Mouse (Mus musculus): Measurements from ENCODE around the gene Stxbp5.
"Not testable (repeated sequence)": the region's sequence is repeated elsewhere in the genome, so short reads cannot be mapped to it uniquely, and the experiment has no call there.

Stxbp5 gene

DNA sequence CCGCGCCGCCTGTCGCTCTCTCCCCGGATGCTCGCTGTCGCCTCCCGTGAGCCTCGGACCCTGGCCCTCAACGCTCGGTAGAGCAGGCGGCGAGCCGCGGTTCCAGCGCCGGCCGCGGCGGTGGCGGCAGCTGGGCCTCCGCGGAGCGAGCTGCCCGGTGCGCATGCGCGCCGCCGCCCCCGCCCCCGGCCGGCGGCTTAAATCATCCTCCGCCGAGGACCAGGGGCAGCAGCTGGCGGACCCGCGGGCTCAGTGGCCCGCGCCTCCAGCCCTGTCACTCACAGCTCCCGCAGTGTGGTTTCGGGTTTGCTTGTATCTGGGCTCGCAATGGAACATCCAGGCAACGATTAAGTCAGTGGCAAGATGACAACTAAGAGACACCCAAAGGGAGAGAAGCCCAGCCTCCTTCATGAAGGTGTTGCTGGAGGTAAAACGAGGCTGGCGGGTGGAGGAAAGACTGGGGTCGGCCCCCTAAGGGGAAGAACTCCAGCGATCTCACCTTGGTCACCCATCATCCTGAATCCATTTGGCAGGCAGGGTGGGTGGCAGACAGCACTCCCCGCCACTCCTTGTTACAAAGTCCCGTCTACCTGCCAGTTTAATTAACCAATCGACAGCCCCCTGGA, at the start of gene Stxbp5:
Gene Stxbp5 (minus strand): TSS at position 9 of the 626 bp plus-strand sequence.
- DNase-seq (ENCODE audit: extremely low spot score, low read depth, low spot score) = no peak

DNA sequence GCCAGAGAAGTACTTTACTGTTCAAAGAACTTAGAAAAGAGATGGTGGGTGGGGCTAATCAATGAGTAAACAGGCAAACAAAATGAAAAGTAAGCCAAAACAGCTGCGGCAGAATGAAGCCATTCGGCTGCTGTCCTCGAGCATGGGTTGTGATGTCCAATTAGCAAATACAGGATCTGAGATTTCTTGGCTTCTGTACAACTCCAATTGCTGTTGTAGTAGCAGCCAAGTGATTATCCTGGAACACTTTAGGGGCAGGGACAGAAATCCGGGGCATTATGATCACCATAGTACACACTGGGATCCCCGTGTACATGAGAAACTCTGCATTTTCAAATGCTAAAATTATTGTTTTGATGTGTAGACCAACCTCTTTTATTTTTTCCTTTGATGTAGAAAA, 11.5 kb upstream of the Stxbp5 start:
- no peak for DNase-seq (ENCODE audit: extremely low spot score, low read depth, low spot score)

DNA sequence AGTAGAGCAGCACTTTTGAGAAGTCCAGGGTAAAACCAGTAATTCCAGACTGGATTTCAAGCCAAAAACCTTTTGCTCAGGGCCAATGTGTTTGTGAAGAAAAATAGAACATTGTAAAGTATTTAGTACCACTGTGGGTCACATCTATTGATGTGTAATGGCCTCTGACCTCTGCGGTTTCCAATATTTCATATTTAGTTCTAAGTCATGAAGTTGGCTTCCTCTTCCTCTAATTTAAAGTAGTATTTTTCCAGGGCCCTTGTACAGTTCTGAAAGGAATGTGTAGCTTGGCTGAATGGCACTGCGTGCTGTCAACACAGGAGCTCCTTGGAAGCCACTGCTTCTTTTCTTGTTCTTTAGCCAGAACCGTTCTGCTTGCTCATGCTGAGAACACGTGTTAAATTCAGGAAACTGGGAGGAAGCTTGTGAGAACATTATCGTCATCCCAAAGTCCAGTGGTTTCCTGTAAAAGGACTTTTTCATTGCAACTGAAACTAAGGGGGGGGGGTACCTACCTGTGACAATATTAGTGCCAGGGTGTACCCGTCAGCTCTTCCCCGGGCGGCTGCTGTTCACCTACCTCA, 7.1 kb upstream of the Stxbp5 start:
- no peak for DNase-seq (ENCODE audit: extremely low spot score, low read depth, low spot score)

DNA sequence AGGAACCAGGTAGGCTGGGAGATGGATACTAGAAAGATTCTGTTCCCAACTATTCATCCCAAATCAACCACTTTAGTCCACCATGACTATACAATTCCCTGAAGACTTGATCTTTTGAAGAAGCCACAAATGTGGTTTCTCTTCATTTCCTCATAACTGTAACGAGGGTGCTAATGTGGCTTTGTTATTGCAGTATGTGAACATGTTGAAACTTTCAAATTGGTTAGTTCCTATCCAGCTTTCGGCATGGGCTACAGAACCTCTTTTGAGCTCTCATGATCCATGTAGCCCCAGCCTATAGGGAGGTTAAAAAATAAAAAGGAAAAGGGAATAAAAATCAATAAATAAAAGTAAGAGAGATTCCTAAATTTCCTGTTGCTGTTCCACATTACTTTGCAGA, 6.6 kb upstream of the Stxbp5 start:
- DNase-seq (ENCODE audit: extremely low spot score, low read depth, low spot score) = no peak

DNA sequence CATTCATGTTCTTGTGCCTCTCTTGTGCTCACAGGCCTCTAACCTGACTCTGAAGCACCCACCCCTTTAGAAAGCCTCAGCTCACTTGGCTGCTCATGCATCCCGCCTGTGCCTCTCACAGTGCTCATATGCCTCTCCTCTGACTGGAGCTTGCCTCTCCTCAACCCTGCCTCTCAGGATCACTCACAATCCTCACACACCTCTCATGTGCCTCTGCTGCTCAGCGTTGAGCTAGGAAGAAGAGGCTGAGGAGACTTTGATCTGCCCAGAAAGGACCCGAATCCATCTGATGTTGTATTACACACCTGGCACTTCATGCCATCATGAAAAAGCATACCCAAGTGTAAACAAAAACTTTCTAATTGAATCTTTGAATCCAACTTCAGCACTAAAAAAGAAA, 5.3 kb upstream of the Stxbp5 start:
- no peak for DNase-seq (ENCODE audit: extremely low spot score, low read depth, low spot score)

DNA sequence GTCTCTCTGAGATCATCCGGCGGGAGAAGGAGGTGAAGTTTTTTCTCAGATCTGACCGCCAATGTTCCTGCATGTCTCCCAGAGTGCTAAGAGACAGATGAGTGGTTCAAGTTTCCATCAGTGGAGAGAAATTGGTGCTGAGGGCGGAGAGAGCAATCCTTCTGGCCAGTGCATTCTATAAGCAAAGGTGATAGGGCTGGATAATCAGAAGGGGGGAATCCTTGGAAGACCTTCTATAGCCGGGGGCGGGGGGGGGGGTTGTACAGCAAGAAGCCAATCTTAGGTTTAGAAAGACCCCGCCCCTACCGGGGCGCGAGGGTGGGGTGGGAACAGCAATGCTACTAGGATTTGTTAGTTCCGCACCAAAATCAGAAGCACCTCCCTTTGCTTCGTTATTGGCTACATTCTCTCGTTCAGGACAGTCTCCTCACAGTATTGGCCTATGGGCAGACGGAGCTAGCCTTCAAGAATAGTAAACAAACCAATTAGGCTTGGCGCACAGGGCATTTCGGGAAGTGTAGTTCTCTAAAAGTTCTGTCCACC, 889 bp upstream of the Stxbp5 start:
- peak; percentile 83 for DNase-seq (ENCODE audit: extremely low spot score, low read depth, low spot score)

DNA sequence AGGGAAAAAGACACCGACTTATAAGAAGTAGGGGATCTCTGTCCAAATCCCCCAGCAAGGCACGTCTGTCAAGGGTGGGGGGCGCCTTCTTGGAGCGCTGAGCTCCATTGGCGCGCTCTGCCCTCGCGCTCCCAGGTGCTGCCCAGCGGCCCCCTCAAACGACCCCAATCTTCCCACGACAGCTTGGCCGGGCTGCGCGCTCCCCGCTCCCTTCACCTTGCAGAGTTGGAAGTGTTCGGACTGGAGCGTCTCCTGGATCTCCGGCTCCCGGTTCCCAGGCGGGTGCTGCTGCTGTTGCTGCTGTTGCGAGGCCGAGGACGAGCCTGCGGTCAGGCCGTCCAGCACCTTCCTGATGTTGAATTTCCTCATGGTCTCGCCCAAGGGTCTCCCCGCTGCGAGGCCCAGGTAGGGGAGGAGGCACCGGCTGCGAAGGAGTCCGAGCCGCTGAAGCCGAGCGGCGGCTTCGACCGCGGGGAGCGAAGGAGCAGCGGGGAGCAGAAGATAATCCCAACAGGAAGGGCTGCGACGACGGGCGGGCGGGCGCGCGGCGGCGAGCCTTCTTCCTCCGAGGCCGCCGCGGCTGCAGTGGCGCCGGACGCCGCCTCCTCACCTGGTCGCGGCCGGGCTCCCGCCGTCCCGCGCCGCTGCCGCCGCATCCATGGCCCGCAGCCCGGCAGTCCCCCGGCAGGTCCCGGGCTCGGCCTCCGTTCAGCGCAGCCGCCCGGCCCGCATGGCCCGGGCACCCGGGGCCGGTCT, 386 bp downstream of the Stxbp5 start:
- DNase-seq (ENCODE audit: extremely low spot score, low read depth, low spot score) = no peak

DNA sequence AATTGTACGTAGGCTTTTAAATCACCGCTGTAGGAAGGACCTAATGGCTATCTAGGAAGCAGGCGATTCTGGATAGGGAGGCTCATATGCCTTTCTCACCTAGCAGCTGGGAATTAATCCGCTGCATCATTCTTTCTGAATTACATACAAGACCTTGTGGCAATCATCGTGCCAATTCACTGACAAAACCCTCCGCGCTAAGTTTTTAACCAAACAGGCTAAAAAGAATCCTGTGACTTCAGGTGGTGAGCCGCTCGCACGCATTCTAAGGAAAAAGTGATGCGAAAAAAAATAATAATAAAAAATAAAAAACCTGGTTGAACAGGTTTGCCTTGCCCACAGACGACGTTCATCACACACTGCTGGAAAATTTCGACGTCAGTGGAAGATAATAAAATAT, 1.1 kb downstream of the Stxbp5 start:
- DNase-seq (ENCODE audit: extremely low spot score, low read depth, low spot score) = no peak

DNA sequence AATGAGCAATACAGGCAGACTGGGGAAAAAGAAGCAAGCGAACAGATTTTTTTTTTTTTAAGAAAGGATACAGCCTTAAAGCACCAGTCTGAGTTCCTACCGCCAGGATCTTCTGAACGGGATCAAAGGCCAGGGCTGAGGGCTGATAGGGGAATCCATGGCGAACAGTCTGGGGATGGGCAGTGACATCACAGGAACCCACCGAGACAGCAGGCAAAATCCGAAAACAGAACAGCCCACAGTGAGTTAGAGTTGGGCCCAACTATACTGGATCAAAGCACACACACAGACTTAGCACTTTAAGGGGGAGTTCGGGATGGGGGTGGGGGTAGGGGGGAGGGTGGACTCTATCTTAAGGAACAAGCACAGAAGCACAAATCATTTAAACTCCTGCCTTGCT, 1.8 kb downstream of the Stxbp5 start:
- DNase-seq (ENCODE audit: extremely low spot score, low read depth, low spot score) = no peak

DNA sequence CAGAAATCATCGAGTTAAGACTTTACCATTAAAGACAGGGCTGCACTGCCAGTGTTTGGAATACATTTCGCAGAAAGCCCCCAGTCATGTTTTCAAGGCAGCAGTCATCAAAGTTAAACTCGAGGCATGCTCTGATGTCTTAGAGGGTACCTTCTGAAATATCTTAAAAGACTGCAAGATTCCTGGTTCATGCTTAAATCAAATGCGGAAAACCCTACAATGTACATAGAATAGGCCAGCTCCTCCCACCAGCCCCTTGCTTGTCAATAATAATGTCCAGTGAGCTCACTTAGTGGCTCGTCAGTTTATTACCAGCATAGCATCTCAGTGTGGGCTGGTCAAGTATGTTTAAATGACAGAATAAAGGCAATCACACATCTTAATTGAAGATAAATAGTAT, 3.0 kb downstream of the Stxbp5 start:
- DNase-seq (ENCODE audit: extremely low spot score, low read depth, low spot score) = no peak

DNA sequence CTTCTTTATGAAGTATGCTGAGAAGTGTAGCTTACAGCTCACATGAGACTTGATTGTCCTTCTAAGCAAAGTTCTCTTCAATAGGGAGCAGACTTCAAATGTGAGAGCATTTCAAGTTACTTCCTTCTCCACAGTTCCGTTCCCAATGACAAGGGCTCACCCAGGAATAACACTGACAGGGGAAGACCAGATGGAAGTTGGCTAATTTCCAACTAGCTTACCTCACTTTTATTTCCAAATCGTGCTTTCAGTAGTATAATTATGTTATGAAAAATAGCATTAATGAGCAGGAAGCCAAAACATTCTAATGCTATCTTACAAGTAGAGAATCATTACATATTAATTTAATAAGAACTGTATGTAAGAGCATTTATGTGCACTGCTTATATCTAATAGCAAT, 7.3 kb downstream of the Stxbp5 start:
- DNase-seq (ENCODE audit: extremely low spot score, low read depth, low spot score) = no peak

DNA sequence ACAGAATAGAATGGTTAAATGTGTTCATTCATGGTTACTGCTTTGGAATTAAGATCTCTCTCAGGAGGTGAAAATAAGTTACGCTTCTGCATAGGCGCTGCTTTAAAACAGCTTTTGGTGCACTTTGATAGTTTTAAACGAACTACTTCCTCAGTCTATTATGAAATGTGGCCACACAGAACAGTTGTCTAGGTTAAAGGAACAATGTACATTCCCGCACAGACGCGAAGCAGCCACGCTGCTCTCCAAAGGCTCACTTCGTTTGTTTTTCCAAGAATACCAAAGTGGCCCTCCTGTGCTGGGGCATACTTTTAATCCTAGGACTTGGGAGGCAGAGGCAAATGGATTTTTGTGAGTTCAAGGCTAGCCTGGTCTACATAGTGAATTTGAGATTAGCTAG, 11.2 kb downstream of the Stxbp5 start:
- no peak for DNase-seq (ENCODE audit: extremely low spot score, low read depth, low spot score)

DNA sequence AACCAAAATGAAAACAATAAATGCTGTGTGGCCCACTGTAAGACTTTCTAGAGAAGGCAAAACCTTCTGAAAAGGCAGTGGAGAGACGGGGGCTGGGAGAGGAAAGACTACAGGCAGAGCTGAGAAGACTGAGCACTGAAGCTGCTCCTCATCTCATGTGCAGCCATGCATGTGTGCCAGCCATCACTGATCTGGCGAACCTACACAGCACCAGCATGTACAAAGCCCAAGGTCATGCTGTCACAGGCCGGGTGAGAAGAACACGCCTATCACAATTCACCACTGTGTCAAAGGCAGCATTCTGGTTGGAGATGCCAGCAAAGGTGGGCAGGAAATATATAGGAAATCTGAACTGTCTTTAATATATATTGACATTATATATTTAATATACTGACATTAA, 12.2 kb downstream of the Stxbp5 start:
- DNase-seq (ENCODE audit: extremely low spot score, low read depth, low spot score) = no peak

DNA sequence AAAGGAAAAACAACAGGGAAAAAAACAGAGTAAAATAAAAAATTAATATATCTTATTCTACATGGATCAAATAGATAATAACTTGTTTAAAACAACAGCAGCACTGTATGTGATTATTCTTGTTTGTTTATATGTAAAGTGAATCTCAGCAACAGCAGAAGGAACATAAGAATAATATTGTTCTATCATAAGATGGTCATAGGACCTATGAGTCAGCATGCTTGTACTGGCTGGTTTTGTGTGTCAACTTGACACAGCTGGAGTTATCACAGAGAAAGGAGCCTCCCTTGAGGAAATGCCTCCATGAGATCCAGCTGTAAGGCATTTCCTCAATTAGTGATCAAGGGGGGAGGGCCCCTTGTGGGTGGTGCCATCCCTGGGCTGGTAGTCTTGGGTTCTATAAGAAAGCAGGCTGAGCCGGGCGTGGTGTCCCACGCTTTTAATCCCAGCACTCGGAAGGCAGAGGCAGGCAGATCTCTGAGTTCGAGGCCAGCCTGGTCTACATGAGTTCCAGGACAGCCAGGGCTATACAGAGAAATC, 19.0 kb downstream of the Stxbp5 start:
- DNase-seq (ENCODE audit: extremely low spot score, low read depth, low spot score) = not testable (repeated sequence)

DNA sequence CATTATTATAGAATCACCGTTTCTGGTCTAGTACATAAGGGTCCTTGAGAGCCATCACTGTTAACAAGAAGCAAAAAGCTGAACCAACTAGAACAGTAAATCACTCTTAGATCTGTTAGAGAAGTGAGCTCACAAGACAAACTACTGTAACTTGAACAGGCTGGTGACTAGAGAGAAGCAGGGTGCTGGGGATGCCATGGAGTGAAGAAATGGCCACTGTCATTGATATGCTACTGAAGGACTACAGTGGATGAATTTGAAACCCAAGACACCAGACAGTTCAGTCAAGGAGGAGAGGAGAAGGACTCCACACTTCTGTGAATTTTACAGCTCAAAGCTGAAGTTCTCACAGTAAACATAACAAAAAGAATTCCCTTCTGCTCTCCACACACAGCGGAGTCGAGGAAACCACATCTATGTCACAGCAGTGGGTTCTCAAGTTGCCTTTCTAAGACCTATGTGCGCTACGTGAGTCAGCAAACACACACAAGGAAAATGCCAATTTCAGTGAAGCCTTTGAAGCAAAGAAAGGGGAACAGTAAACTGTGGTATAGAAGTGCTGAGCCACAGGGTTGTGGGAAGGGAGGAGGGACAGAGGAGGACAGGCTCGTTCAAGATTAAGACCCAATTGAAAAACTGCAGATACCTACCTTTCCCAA, 20.7 kb downstream of the Stxbp5 start:
- no peak for DNase-seq (ENCODE audit: extremely low spot score, low read depth, low spot score)

DNA sequence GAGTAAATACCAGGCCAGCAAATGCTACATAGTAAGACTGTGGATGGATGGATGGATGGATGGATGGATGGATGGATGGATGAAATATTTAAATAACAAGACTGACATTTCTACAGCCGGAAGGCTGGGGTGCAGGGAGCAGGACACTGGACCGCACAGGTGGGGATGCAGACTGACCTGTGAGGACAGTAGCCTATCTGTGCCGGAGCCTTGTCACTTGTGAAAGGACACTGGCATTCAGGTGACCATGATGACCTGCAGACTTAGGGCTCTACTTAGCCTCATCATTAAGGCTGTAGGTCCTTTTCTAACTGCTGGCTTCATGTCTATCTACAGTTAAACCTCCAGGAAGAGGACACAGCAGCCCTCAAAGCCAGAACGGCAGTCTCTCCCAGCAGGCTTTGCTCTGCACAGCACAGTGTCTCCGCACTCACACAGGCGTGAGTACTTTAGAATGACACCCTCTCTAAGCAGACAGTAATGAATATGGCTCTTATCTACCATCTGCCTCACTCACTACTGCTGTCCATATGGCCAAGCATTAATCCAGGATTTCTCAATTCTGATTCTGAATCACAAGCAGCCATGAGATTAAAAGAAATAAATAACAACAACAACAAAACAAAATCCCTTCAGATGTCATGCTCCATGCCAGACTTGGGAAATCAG, 21.9 kb downstream of the Stxbp5 start:
- no peak for DNase-seq (ENCODE audit: extremely low spot score, low read depth, low spot score)

DNA sequence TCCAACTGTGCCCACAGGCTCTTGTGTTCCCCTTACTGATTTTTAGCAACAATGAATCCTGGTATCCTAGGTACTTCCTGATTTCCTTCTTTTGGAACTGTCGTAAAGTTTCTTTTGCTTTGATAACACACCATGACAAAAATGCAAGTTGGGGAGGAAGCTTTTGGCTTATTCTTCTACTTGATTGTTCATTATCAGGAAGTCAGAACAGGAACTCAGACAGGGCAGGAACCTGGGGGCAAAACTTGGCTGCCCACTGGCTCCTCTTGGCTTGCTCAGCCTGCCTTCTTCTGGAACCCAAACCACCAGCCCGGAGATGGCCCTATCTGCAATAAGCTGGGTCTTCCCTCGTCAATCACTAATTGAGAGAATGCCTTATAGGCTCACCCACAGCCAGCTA, 25.0 kb downstream of the Stxbp5 start:
- no peak for DNase-seq (ENCODE audit: extremely low spot score, low read depth, low spot score)

DNA sequence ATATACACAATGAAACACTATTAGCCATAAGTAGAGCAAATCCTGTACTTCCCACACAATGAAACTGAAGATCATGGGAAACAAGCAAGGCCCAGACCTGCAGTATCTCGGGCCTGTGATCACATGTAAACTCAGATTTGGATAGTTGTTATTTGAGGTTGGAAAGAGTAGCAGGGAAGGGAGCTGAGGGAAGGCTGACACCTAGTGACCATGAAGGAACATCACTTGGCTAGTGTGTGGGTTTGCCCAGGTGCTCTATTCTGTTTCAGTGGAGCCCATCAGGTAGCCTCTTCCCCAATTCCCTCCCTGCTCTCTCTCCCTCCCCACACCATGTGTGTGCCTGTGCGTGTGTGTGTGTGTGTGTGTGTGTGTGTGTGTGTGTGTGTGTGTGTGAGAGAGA, 28.7 kb downstream of the Stxbp5 start:
- DNase-seq (ENCODE audit: extremely low spot score, low read depth, low spot score) = no peak

DNA sequence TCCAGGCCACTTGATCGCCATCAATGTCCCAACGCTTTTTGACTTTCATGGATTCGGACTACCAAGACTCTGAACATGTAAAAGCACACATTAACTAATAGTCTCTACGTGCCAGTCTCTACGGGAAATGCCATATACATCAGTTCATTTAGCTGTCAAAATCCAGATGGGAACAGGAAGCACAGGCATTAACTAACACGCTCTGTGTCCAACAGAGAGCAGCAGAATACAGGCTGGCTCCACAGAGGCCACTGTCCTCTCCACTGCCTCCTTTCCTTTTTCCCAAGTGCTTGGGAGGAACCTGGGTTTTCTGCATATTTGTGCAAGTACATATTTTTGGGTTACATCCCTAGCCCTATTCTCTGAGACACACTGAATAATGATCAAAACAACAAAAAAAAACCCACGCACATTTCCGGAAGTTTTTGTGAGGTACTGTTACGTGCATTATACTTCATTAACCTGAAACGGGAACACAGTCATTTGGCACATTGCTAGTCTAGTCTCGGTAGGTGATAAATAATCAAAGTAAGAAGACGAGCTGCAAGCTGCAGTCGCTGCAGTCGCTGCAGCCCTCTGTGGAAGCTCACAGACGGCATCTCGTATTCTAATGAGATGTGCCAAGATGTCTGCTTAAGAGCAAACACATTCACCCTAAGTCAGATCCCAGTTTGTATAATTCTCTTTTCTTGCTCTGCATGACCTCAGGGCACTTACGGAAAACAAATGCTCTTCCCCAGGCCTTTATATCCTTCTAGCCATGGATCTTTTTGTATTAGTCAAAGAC, 33.9 kb downstream of the Stxbp5 start:
- peak; percentile 20 for DNase-seq (ENCODE audit: extremely low spot score, low read depth, low spot score)

DNA sequence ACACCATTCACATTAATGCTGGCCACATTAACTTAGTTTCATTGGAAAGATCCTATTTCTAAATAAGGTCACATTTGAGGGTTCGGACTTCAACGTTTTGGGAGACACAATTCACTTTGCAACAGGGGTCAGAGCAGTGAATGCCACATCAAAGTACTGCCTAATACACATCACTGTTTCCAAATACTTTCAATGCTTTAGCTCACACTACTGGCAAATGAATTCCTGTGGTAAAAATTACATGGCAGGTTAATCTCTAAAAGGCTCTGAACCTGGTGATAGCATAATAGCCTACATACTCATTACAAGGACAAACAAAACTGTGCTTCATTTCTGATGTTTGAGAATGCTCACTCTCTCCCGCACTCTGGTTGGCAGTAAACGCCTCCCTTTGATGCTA, 40.9 kb downstream of the Stxbp5 start:
- no peak for DNase-seq (ENCODE audit: extremely low spot score, low read depth, low spot score)
